Mouse (Mus musculus): ENCODE measurements around the gene Hck. TPM values are rescaled to one million over a fixed set of nuclear protein-coding genes. Genes with fewer than 3 reads are reported as not detected.
A peak's percentile ranks its signal among the peaks of the same experiment; 100 is the strongest.

Gene Hck
- polyA plus RNA-seq, 1 experiment from 2014 or later, result 1.9 TPM

DNA sequence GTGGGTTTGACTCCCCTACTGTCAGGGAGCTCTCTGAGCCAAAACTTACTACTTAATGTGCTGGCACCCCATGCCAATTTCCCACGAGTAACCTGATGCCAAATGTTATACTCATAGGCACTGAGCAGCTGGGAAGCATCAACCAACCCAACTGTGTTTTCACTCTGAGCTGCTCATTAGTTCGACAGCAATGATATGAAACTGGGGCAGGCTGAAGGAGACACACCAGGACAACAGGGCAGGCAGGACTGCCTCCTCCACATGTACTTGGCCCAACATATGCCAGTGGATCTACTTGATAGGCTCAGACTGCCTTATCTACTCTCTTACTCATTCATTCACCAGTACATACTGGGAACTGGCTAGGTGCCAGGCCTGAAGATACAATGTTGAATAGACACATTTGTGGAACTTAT lies 77.9 kb downstream of the Hck start:
- H3K36me3 ChIP-seq (ENCODE audit: control insufficient read depth, insufficient read depth, low read length), result peaks cover 91% of the 10 kb centered on the region
- 32% methylated on average over 2 of the region's 2 CpGs for WGBS
- ATAC-seq (ENCODE audit: insufficient number of reproducible peaks, insufficient read depth, low FRiP score, low read depth), result 0 out of 2 replicates have a peak, but pooled peaks have one; percentile 61

DNA sequence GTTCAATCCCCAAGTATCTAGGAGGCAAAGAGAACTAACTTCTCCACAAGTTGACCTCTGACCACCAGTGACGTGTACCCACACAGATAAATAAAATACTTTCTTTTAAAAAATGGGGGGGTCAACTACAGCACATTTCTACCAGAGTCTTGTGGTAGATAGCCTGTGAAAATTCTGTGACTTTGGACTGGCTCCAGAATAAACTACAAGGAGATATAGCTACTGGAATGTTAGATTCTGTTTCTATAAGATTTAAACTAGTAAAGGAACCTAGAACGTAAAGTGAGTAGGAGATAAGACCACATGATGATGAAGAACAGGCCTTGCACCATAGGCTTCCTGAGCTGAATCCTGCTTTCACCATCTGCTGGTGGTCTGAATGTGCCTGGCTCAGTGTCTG lies 79.6 kb downstream of the Hck start:
- WGBS, result 65% methylated on average over 2 of the region's 2 CpGs

More for the DNA sequence above, 77.9 kb downstream of the Hck start:
- Histone ChIP-seq H3K27ac (replicated peaks in 1 of 2; ENCODE audit: control insufficient read depth in 1 of 2, insufficient read depth in 1 of 2, low read depth in 2 of 2, low read length in 2 of 2) (peak overlapping the region in 1 of 2 experiments; percentile 20; a peak in 1 of 4 replicates), H3K27me3 (ENCODE audit: control insufficient read depth, insufficient read depth, low read length) (no peaks in the 10 kb centered on the region), H3K4me3 (ENCODE audit: control insufficient read depth in 1 of 2, insufficient read depth in 1 of 2, low read depth in 1 of 2, low read length in 2 of 2) (no peak overlapping the region), H3K9ac (ENCODE audit: low read length) (no peak overlapping the region), H3K4me2 (ENCODE audit: low read length) (no peak overlapping the region), H3K9me3 (ENCODE audit: control insufficient read depth, low read length) (no peaks in the 10 kb centered on the region), H3K4me1 (ENCODE audit: control insufficient read depth in 2 of 2, insufficient read depth in 2 of 2, low read length in 2 of 2) (peaks cover 8 to 22% of the 10 kb centered on the region in 2 experiments)

DNA sequence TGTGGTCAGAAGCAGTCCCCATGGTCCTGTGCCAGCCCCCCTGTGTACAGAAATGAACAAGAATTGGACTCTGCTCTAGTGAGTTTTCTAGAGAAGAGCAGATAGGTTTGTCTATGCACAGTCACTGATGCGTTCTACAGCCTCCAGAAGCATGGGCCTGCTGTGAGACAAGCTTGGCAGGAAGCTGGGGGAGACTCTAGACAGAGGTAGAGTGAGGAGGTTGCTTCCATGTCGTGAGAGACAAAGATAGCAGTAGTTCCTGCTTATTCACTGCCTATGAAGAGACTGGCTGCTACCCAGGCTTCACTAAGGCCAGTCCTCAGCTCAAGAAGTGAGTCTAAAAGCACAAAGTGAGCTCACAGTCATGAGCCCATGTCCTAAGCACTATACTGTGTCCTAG lies 83.0 kb downstream of the Hck start:
- H3K4me2 ChIP-seq (ENCODE audit: low read length), result no peak overlapping the region
- ATAC-seq (ENCODE audit: insufficient number of reproducible peaks, insufficient read depth, low FRiP score, low read depth), result no peak
- 83% methylated on average over 2 of the region's 2 CpGs for WGBS
- peaks cover 5 to 10% of the 10 kb centered on the region in 2 experiments; a peak in 3 of 4 replicates for H3K4me1 ChIP-seq (ENCODE audit: control insufficient read depth in 2 of 2, insufficient read depth in 2 of 2, low read length in 2 of 2)
- no peaks in the 10 kb centered on the region for H3K27me3 ChIP-seq (ENCODE audit: control insufficient read depth, insufficient read depth, low read length)
- H3K36me3 ChIP-seq (ENCODE audit: control insufficient read depth, insufficient read depth, low read length), result peaks cover 91% of the 10 kb centered on the region
- no peak overlapping the region for H3K27ac ChIP-seq (replicated peaks in 1 of 2; ENCODE audit: control insufficient read depth in 1 of 2, insufficient read depth in 1 of 2, low read depth in 2 of 2, low read length in 2 of 2)
- no peak overlapping the region for H3K4me3 ChIP-seq (ENCODE audit: control insufficient read depth in 1 of 2, insufficient read depth in 1 of 2, low read depth in 1 of 2, low read length in 2 of 2)
- H3K9ac ChIP-seq (ENCODE audit: low read length), result no peak overlapping the region
- no peaks in the 10 kb centered on the region for H3K9me3 ChIP-seq (ENCODE audit: control insufficient read depth, low read length)

More for the DNA sequence above, 79.6 kb downstream of the Hck start:
- no peak overlapping the region; a peak in 1 of 4 replicates for H3K27ac ChIP-seq (replicated peaks in 1 of 2; ENCODE audit: control insufficient read depth in 1 of 2, insufficient read depth in 1 of 2, low read depth in 2 of 2, low read length in 2 of 2)
- H3K9me3 ChIP-seq (ENCODE audit: control insufficient read depth, low read length), result no peaks in the 10 kb centered on the region
- H3K36me3 ChIP-seq (ENCODE audit: control insufficient read depth, insufficient read depth, low read length), result peaks cover 90% of the 10 kb centered on the region
- no peak overlapping the region for H3K4me2 ChIP-seq (ENCODE audit: low read length)
- H3K27me3 ChIP-seq (ENCODE audit: control insufficient read depth, insufficient read depth, low read length), result no peaks in the 10 kb centered on the region
- peaks cover 8 to 22% of the 10 kb centered on the region in 2 experiments for H3K4me1 ChIP-seq (ENCODE audit: control insufficient read depth in 2 of 2, insufficient read depth in 2 of 2, low read length in 2 of 2)
- H3K4me3 ChIP-seq (ENCODE audit: control insufficient read depth in 1 of 2, insufficient read depth in 1 of 2, low read depth in 1 of 2, low read length in 2 of 2), result no peak overlapping the region
- ATAC-seq (ENCODE audit: insufficient number of reproducible peaks, insufficient read depth, low FRiP score, low read depth), result no peak
- no peak overlapping the region for H3K9ac ChIP-seq (ENCODE audit: low read length)

DNA sequence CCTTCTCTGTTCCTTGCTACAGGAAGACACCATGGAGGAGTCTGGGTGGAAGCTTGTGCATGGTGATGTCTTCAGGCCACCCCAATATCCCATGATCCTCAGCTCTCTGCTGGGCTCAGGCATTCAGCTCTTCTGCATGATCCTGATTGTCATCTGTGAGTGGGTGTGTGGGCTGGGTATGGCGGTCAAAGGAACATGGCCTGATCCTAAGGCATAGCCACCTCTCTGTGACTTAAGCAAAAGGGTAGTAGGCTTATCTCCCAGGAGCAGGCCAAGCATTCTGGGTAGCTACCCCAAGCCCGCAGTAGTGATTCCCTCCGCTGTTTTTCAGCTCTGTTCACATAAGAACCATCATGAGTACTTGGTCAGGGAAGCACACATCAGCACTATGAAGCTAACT lies 86.0 kb downstream of the Hck start:
- H3K4me2 ChIP-seq (ENCODE audit: low read length), result no peak overlapping the region
- 100% methylated on average over 3 of the region's 3 CpGs for WGBS
- no peak for ATAC-seq (ENCODE audit: insufficient number of reproducible peaks, insufficient read depth, low FRiP score, low read depth)
- H3K9ac ChIP-seq (ENCODE audit: low read length), result no peak overlapping the region
- peaks cover 5 to 12% of the 10 kb centered on the region in 2 experiments; a peak in 3 of 4 replicates for H3K4me1 ChIP-seq (ENCODE audit: control insufficient read depth in 2 of 2, insufficient read depth in 2 of 2, low read length in 2 of 2)
- H3K27me3 ChIP-seq (ENCODE audit: control insufficient read depth, insufficient read depth, low read length), result no peaks in the 10 kb centered on the region
- peaks cover 90% of the 10 kb centered on the region for H3K36me3 ChIP-seq (ENCODE audit: control insufficient read depth, insufficient read depth, low read length)
- H3K9me3 ChIP-seq (ENCODE audit: control insufficient read depth, low read length), result no peaks in the 10 kb centered on the region
- H3K27ac ChIP-seq (replicated peaks in 1 of 2; ENCODE audit: control insufficient read depth in 1 of 2, insufficient read depth in 1 of 2, low read depth in 2 of 2, low read length in 2 of 2), result no peak overlapping the region
- no peak overlapping the region for H3K4me3 ChIP-seq (ENCODE audit: control insufficient read depth in 1 of 2, insufficient read depth in 1 of 2, low read depth in 1 of 2, low read length in 2 of 2)

DNA sequence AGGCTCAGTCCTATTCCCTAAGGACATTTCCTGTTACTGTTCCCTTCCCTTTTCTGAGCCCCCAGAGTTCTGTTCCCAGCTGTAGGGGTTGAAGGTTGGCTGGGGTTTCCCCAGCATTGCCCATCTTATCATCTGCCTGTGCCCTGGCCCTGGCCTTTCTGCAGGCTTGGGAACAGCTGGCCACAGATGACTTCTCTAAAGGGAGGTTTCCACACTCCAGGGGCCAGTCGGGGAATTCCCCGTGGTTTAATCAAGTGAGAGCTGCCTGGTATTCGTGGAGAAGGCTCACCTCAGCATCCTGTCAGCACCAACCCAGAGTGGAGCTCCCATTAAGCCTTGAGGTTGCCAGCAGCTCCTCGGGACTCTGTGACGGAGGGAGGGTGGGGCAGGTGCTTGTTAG lies 90.2 kb downstream of the Hck start:
- WGBS, result 11% methylated on average over 5 of the region's 5 CpGs
- peak; percentile 41; the same call in 1 of the 2 replicates for ATAC-seq (ENCODE audit: insufficient number of reproducible peaks, insufficient read depth, low FRiP score, low read depth)
- Histone ChIP-seq H3K4me1 (ENCODE audit: control insufficient read depth in 2 of 2, insufficient read depth in 2 of 2, low read length in 2 of 2) (peaks cover 5 to 12% of the 10 kb centered on the region in 2 experiments; a peak in 3 of 4 replicates), H3K9me3 (ENCODE audit: control insufficient read depth, low read length) (no peaks in the 10 kb centered on the region), H3K27me3 (ENCODE audit: control insufficient read depth, insufficient read depth, low read length) (no peaks in the 10 kb centered on the region), H3K9ac (ENCODE audit: low read length) (0 out of 2 replicates have a peak overlapping the region, but pooled peaks have one; percentile 11), H3K4me2 (ENCODE audit: low read length) (no peak overlapping the region), H3K27ac (replicated peaks in 1 of 2; ENCODE audit: control insufficient read depth in 1 of 2, insufficient read depth in 1 of 2, low read depth in 2 of 2, low read length in 2 of 2) (peak overlapping the region; percentile 15 to 37; a peak in 3 of 4 replicates), H3K4me3 (ENCODE audit: control insufficient read depth in 1 of 2, insufficient read depth in 1 of 2, low read depth in 1 of 2, low read length in 2 of 2) (no peak overlapping the region), H3K36me3 (ENCODE audit: control insufficient read depth, insufficient read depth, low read length) (peaks cover 86% of the 10 kb centered on the region)

DNA sequence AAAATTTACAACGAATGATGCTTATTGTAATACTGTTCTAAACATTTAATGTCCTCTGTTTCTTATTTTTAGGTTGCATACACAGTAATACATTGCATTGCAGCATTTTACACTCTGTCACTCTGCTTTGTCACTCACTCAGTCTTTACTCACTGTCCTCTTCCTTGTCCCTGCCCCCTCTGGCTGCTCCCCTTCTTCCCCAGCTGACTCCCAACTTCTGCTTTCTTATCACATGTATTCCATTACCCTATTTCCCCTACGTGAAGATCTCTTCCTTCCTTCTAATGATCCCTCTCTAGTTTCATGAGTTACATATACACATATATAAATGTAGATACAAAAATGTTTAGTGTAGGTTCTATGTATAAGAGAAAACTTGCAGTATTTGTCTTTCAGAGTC lies 90.8 kb downstream of the Hck start:
- H3K36me3 ChIP-seq (ENCODE audit: control insufficient read depth, insufficient read depth, low read length), result peaks cover 88% of the 10 kb centered on the region

More for the DNA sequence above, 90.8 kb downstream of the Hck start:
- 72% methylated on average over 2 of the region's 2 CpGs for WGBS
- H3K27ac ChIP-seq (replicated peaks in 1 of 2; ENCODE audit: control insufficient read depth in 1 of 2, insufficient read depth in 1 of 2, low read depth in 2 of 2, low read length in 2 of 2), result no peak overlapping the region
- no peak for ATAC-seq (ENCODE audit: insufficient number of reproducible peaks, insufficient read depth, low FRiP score, low read depth)
- H3K4me3 ChIP-seq (ENCODE audit: control insufficient read depth in 1 of 2, insufficient read depth in 1 of 2, low read depth in 1 of 2, low read length in 2 of 2), result no peak overlapping the region
- no peak overlapping the region for H3K4me2 ChIP-seq (ENCODE audit: low read length)
- peaks cover 5 to 12% of the 10 kb centered on the region in 2 experiments; a peak in 3 of 4 replicates for H3K4me1 ChIP-seq (ENCODE audit: control insufficient read depth in 2 of 2, insufficient read depth in 2 of 2, low read length in 2 of 2)
- H3K9me3 ChIP-seq (ENCODE audit: control insufficient read depth, low read length), result no peaks in the 10 kb centered on the region
- H3K9ac ChIP-seq (ENCODE audit: low read length), result no peak overlapping the region
- H3K27me3 ChIP-seq (ENCODE audit: control insufficient read depth, insufficient read depth, low read length), result no peaks in the 10 kb centered on the region

Other genes starting within 250 kb of the Hck start
- gene Mylk2, start 197.1 kb upstream of the Hck start, polyA plus RNA-seq (2014; fragmentation: Nextera tagmentation; extraction: Ambion mirVana), result not detected in 2 replicates
- gene Foxs1, start 175.3 kb upstream of the Hck start, polyA plus RNA-seq (2014; fragmentation: Nextera tagmentation; extraction: Ambion mirVana), result 5.3 and 5.6 TPM in 2 replicates
- gene Dusp15, start 156.8 kb upstream of the Hck start, polyA plus RNA-seq (2014; fragmentation: Nextera tagmentation; extraction: Ambion mirVana), result not detected in 2 replicates
- 0.30 TPM in 1 of 2 replicates, not detected in the other for gene Ttll9, start 146.0 kb upstream of the Hck start, polyA plus RNA-seq (2014; fragmentation: Nextera tagmentation; extraction: Ambion mirVana)
- gene Pdrg1, start 93.0 kb upstream of the Hck start, polyA plus RNA-seq (2014; fragmentation: Nextera tagmentation; extraction: Ambion mirVana), result 78.2 and 85.4 TPM in 2 replicates
- gene Xkr7, start 76.6 kb upstream of the Hck start, polyA plus RNA-seq (2014; fragmentation: Nextera tagmentation; extraction: Ambion mirVana), result not detected in 2 replicates
- gene Ccm2l, start 42.5 kb upstream of the Hck start, polyA plus RNA-seq (2014; fragmentation: Nextera tagmentation; extraction: Ambion mirVana), result 6.5 and 7.9 TPM in 2 replicates
- 59.6 and 67.9 TPM in 2 replicates for gene Tm9sf4, start 52.8 kb downstream of the Hck start, polyA plus RNA-seq (2014; fragmentation: Nextera tagmentation; extraction: Ambion mirVana)
- gene Tspyl3, start 117.0 kb downstream of the Hck start, polyA plus RNA-seq (2014; fragmentation: Nextera tagmentation; extraction: Ambion mirVana), result 4.1 and 4.4 TPM in 2 replicates
- gene Plagl2, start 133.0 kb downstream of the Hck start, polyA plus RNA-seq (2014; fragmentation: Nextera tagmentation; extraction: Ambion mirVana), result 15.5 and 16.2 TPM in 2 replicates
- 5.9 and 6.6 TPM in 2 replicates for gene Pofut1, start 133.1 kb downstream of the Hck start, polyA plus RNA-seq (2014; fragmentation: Nextera tagmentation; extraction: Ambion mirVana)
- 3.8 and 4.5 TPM in 2 replicates for gene Kif3b, start 182.9 kb downstream of the Hck start, polyA plus RNA-seq (2014; fragmentation: Nextera tagmentation; extraction: Ambion mirVana)
- 14.0 and 17.0 TPM in 2 replicates for gene Asxl1, start 237.4 kb downstream of the Hck start, polyA plus RNA-seq (2014; fragmentation: Nextera tagmentation; extraction: Ambion mirVana)

Data from heart, embryonic 14.5 days (tissue).